Mouse (Mus musculus): ENCODE data around the gene Slc6a13.

GRCm38 (mm10) chr6:121300504-121300903 lies 477 bp downstream of the Slc6a13 start:
- TF ChIP-seq CTCF (IDR thresholded peaks at IDR 0.05; ENCODE audit: borderline replicate concordance, extremely low read depth, insufficient read depth, insufficient read length) (no peak), POLR2A (IDR thresholded peaks at IDR 0.05; ENCODE audit: borderline replicate concordance, extremely low read depth, insufficient read depth, insufficient read length, poor library complexity, severe bottlenecking) (no peak)

All from brain, embryonic 14.5 days (tissue).